Mouse (Mus musculus) cerebellum, adult 2 months (tissue): ENCODE data around the gene Sgce.

Experiments used
- CTCF ChIP-seq: fragments of 200-500 bp; IDR thresholded peaks from 2 replicates; pipeline ENCODE4 v1.5.1; 2011; ENCODE audit warnings: low read depth, mild to moderate bottlenecking, control low read depth, low read length, moderate library complexity, borderline replicate concordance; ENCODE audit not compliant: insufficient read depth
- POLR2A ChIP-seq: fragments of 200-500 bp; IDR thresholded peaks from 2 replicates; pipeline ENCODE4 v1.6.1; 2011; ENCODE audit warnings: low read length, control low read depth, borderline replicate concordance; ENCODE audit not compliant: insufficient read depth

- TF ChIP-seq CTCF (no peak), POLR2A (no peak)
Measured at GRCm38 (mm10) chr6:4647351-4647750, 99.7 kb downstream of the Sgce start.
